16 mouse cellular contexts compared by ENCODE assay signal in the genomic region with DNA sequence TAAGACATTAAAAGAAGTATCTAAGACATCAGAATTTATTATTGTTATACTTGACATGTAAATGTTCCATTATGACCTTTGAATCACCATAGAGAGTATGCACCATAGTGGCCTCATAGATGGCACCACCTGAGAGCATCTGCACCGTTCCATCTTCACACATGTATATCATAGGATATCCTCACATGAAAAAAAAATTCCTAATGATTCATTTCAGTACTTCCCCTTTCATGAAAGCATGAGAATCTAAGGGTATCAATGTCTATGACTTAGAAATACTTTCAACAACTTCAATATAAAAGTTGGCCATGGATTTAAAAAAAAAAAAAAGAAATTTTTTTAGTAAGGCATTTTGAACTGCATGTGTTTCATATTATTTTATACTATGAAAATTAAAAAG.
"Had no signal": no experiment of that assay in that cellular context is flagged by ENCODE, and none has a peak within 500 bp of the region (broad histone marks: within the 10 kb centered on the region; RNA-seq: fewer than 3 reads in every experiment).

No protein-coding gene starts in this region.

- H3K4me2 ChIP-seq: neural tube, embryonic 13.5 days; neural tube, embryonic 15.5 days; stomach, embryonic 15.5 days had no signal

- DNase-seq: retina, postnatal 1 day; right cerebral cortex, adult 18-20 months; right cerebral cortex, postnatal 14 days; right cerebral cortex, postnatal 25 days; right cerebral cortex, postnatal 4 days; spleen, adult 18-20 months; thymus, adult 18-20 months; thymus, adult 2 months; thymus, postnatal 14 days; thymus, postnatal 25 days; thymus, postnatal 36 days; thymus, postnatal 4 days had no signal

- H3K4me3 ChIP-seq: neural tube, embryonic 13.5 days; neural tube, embryonic 15.5 days; stomach, embryonic 15.5 days had no signal

- H3K27me3 ChIP-seq: neural tube, embryonic 13.5 days; neural tube, embryonic 15.5 days; stomach, embryonic 15.5 days had no signal

- H3K4me1 ChIP-seq: stomach, embryonic 15.5 days had no signal

- H3K9ac ChIP-seq: neural tube, embryonic 13.5 days; neural tube, embryonic 15.5 days; stomach, embryonic 15.5 days had no signal

- H3K27ac ChIP-seq: neural tube, embryonic 13.5 days; neural tube, embryonic 15.5 days; stomach, postnatal 0 days had no signal

- H3K9me3 ChIP-seq: neural tube, embryonic 13.5 days; neural tube, embryonic 15.5 days; stomach, embryonic 15.5 days had no signal

- H3K36me3 ChIP-seq: neural tube, embryonic 13.5 days; neural tube, embryonic 15.5 days; stomach, embryonic 15.5 days had no signal
